Mouse (Mus musculus) thymus, adult 2 months (tissue): ENCODE results near the gene Tk1. TPM values are rescaled to one million over a fixed set of nuclear protein-coding genes. Genes with fewer than 3 reads are reported as not detected.

Source experiments
- DNase-seq: peaks from one replicate; pipeline ENCODE4 v3.0.0; 2021
- H3K27ac ChIP-seq: fragments of 200-500 bp; 2 replicates; pipeline ENCODE4 v1.5.1; 2012; ENCODE audit warnings: low read length, control low read depth; ENCODE audit not compliant: control insufficient read depth, insufficient read depth
- H3K27me3 ChIP-seq: fragments of 200-500 bp; 2 replicates; pipeline ENCODE4 v1.6.1; 2012; ENCODE audit warnings: mild to moderate bottlenecking, low read length, moderate library complexity, mixed read lengths; ENCODE audit not compliant: control insufficient read depth, insufficient read depth
- H3K36me3 ChIP-seq: fragments of 200-500 bp; 2 replicates; pipeline ENCODE4 v1.6.1; 2012; ENCODE audit warnings: mild to moderate bottlenecking, low read length, moderate library complexity; ENCODE audit not compliant: control insufficient read depth, insufficient read depth
- H3K4me1 ChIP-seq: fragments of 200-500 bp; replicated peaks from 2 replicates; pipeline ENCODE4 v1.6.1; 2012; ENCODE audit warnings: low read length; ENCODE audit not compliant: control insufficient read depth, insufficient read depth
- H3K4me3 ChIP-seq: fragments of 200-500 bp; 2 replicates; pipeline ENCODE4 v1.5.1; 2012; ENCODE audit warnings: mild to moderate bottlenecking, low read length, control low read depth, moderate library complexity; ENCODE audit not compliant: control insufficient read depth, insufficient read depth
- CTCF ChIP-seq: fragments of 200-500 bp; IDR thresholded peaks from 2 replicates; pipeline ENCODE4 v1.5.1; 2012; ENCODE audit warnings: mild to moderate bottlenecking, control low read depth, low read length, moderate library complexity, borderline replicate concordance; ENCODE audit not compliant: control insufficient read depth, poor library complexity, insufficient read depth; ENCODE audit errors: extremely low read depth
- POLR2A ChIP-seq: fragments of 200-500 bp; IDR thresholded peaks from 2 replicates; pipeline ENCODE4 v1.6.1; 2012; ENCODE audit warnings: mild to moderate bottlenecking, low read length, control low read depth, moderate library complexity; ENCODE audit not compliant: control insufficient read depth, poor library complexity, insufficient read depth; ENCODE audit errors: extremely low read depth
- WGBS: fragments of 180-500 bp; shearing (Covaris S2); methylation state at CpG from one replicate; pipeline ENCODE4 v1.1.7; 2018; 5-methylcytosine and 5-hydroxymethylcytosine counted together
- polyA plus RNA-seq: library from polyadenylated mRNA; depleted of rRNA; stranded (reverse); fragments of >200 nt; gene quantifications from 2 replicates; pipeline ENCODE4 v1.2.3, GENCODE M21; 2012

Tk1 gene
- polyA plus RNA-seq, 1 experiment, result 130 TPM

DNA sequence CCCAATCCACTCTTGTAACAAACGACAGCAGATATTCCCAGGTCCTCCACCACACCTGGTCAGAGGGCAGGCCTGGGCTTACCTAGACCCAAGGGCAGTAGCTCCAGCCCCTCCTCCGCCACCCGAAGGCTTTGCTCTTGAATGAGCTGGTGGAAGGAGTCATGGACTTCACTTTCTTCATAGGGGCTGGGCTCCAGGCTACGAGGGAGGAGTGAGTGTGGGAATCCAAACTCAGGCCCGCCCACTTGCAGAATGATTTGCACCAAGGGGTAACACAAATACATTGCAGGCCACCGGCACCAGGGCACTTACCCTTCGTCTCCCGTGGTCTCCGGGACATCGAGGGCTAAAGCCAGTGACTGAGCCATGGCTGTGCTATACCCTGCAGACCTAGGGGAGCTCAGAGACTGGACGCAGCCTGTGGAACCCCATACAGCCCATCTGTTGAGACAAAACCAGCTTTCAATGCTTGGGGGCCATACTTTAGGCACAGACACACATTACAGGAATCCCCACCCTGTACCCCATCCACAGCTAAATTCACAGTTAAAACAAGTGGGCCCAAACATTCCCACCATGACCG is 47.0 kb downstream of the Tk1 start:
- H3K4me1 ChIP-seq, result peaks cover 51% of the 10 kb centered on the region
- 45% methylated on average over 12 of the region's 12 CpGs for WGBS
- no peaks in the 10 kb centered on the region for H3K27me3 ChIP-seq
- no peak for DNase-seq
- TF ChIP-seq POLR2A, result no peak
- TF ChIP-seq CTCF, result no peak
- H3K36me3 ChIP-seq, result peaks cover 18% of the 10 kb centered on the region
- H3K27ac ChIP-seq, result peak overlapping the region; percentile 99
- peak overlapping the region; percentile 99 for H3K4me3 ChIP-seq

DNA sequence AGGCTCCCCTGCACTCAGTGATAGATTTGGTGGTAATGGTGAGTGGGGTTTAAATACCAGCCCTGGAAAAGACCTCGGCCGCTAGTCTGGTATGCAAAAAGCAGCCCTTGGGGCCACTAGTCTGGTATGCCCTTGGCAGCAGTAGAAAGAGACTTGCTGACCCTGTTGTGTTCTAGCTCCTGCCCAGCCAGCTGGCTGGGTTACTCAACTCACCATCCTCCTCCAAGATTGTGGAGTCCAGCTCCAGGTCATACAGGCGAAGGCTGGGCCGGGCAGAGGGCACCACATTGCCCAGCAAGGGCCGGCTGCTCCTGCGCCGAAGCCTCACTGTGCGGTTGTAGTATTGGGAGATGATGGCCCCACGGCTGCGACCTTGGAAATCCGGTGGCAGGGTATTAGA is 47.9 kb downstream of the Tk1 start:
- Histone ChIP-seq H3K36me3 (peaks cover 23% of the 10 kb centered on the region), H3K27me3 (no peaks in the 10 kb centered on the region), H3K4me1 (peaks cover 44% of the 10 kb centered on the region), H3K4me3 (no peak overlapping the region), H3K27ac (peak overlapping the region; percentile 85)
- WGBS, result 98% methylated on average over 11 of the region's 11 CpGs
- no peak for TF ChIP-seq CTCF
- DNase-seq, result no peak

DNA sequence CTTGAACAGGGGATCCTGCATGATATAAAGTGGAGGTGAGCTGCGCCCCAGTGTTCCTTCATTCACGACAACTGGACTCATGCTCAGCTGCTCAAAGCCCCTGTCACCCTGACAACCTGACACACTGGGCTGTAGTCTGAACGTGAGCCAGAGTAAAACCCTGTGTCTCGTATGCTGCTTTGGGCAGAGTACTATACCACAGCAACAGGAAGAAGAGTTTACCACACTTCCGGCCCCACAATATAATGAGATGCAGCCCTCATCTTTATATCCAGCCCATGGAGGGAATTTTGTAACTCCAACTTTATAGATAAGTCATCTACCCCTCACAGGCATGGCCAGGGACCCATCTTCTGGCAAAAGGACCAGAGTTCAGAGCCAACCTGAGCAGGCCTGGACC is 48.8 kb downstream of the Tk1 start:
- Histone ChIP-seq H3K27ac (peak overlapping the region; percentile 85), H3K36me3 (peaks cover 23% of the 10 kb centered on the region), H3K27me3 (no peaks in the 10 kb centered on the region), H3K4me3 (no peak overlapping the region), H3K4me1 (peaks cover 44% of the 10 kb centered on the region)
- DNase-seq, result peak; percentile 45
- WGBS, result 19% methylated on average over 5 of the region's 5 CpGs
- TF ChIP-seq CTCF, result no peak
- TF ChIP-seq POLR2A, result no peak

DNA sequence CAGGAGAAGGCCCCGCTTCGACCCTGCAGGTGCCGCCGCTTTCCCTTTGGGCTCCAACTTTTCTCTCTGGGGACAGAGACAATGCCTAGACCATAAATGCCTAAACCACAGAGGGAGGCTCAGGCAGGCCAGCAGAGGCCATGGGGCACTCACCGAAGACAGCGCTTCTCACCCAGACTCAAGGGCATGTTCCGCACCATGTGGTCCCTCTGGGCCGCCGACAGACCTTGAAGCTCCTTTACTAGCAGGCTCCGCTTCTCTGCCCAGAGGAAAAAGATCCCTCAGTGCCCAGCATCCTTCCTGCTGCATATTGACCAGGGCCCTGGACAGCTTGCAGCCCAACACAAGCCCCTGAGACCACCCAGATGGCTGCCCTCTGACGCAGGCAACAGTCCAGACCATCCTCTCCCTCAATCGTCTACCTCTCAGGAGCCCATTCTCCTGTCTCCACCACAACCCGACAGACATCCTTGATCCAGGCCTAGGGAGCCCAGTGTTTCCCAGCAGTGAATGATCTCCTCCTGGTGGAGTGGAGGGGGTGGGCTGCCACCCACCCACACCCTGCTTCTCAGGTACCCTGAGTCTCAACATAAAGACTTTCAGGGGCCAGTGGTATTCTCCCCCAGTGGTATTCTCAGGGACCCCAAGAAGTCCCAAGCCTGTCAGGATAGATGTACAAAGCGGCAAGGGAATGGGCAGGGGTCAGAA is 49.7 kb downstream of the Tk1 start:
- no peak for DNase-seq
- TF ChIP-seq POLR2A (no peak), CTCF (no peak)
- peaks cover 40% of the 10 kb centered on the region for H3K4me1 ChIP-seq
- no peaks in the 10 kb centered on the region for H3K27me3 ChIP-seq
- WGBS, result 91% methylated on average over 14 of the region's 14 CpGs
- no peak overlapping the region for H3K4me3 ChIP-seq
- peak overlapping the region; percentile 68; the same call in 1 of the 2 replicates for H3K27ac ChIP-seq
- H3K36me3 ChIP-seq, result peaks cover 23% of the 10 kb centered on the region

DNA sequence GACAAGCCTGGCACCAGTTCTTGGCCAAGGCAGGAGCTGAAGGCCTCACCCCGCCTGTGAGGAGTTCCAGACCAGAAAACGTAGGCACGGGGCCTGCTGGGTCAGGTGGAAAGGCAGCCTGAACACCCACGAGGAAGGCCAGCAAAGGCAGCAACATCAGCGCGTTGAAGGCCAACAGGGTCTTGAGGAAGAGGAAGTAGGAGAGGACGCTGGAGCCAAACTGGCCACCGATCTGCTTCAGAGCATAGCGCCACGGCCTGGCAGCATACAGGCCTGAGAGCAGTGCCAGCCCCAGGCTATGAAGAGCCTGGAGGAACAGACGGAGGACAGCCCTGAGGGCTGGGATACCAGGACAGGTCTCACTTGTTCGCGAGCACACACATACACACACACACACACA is 50.4 kb downstream of the Tk1 start:
- Histone ChIP-seq H3K27me3 (no peaks in the 10 kb centered on the region), H3K4me3 (no peak overlapping the region), H3K4me1 (peaks cover 35% of the 10 kb centered on the region), H3K27ac (no peak overlapping the region), H3K36me3 (peaks cover 23% of the 10 kb centered on the region)
- 93% methylated on average over 13 of the region's 13 CpGs for WGBS
- DNase-seq, result no peak
- no peak for TF ChIP-seq POLR2A
- no peak for TF ChIP-seq CTCF

DNA sequence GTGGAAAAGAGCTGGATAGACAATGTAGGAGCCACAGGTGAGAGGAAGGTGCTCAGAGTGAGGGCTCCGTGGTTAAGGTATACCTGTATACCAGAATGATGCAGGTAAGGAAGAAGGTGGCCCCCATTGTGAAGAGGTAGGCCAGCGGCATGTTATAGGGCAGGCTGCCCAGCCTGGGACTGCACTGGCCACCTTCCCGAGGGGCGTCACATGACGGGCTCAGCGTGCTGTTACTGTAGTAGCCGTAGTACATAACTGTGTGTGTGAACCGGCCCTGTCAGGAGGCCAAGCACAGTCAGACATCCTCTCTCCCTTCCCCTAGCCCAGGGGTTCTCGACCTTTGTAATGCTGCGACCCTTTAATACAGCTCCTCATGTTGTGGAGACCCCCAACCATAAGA is 51.0 kb downstream of the Tk1 start:
- Histone ChIP-seq H3K4me3 (no peak overlapping the region), H3K36me3 (peaks cover 23% of the 10 kb centered on the region), H3K4me1 (peaks cover 35% of the 10 kb centered on the region), H3K27ac (no peak overlapping the region), H3K27me3 (no peaks in the 10 kb centered on the region)
- WGBS, result 98% methylated on average over 10 of the region's 10 CpGs
- TF ChIP-seq POLR2A, result no peak
- no peak for TF ChIP-seq CTCF
- no peak for DNase-seq

DNA sequence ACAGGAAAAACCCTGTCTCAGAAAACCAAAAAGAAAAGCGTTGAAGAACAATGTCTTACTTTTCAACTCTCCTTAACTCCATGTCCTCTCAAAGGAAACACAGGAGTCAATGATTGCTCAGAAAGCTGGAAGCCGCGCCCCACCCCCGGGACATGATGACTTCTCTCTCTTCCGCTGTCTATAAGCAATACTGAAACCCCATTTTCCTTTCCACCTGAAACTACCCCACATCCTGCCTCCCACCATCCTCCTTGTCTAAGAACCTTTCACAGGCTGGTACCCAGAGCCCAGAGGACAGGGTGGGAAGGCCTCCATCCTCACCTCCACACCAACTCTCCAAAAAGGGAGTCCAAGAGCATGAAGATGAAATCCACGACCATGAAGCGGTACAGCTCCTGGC is 53.5 kb downstream of the Tk1 start:
- H3K36me3 ChIP-seq, result peaks cover 26% of the 10 kb centered on the region
- H3K27ac ChIP-seq, result no peak overlapping the region
- no peak for DNase-seq
- WGBS, result 92% methylated on average over 7 of the region's 7 CpGs
- no peak for TF ChIP-seq POLR2A
- no peak for TF ChIP-seq CTCF
- no peaks in the 10 kb centered on the region for H3K27me3 ChIP-seq
- H3K4me3 ChIP-seq, result no peak overlapping the region
- peaks cover 16% of the 10 kb centered on the region for H3K4me1 ChIP-seq
